Mouse (Mus musculus) forebrain, embryonic 10.5 days (tissue): Measurements from ENCODE around the gene Tmsb15l. TPM values are rescaled to one million over a fixed set of nuclear protein-coding genes. Genes with fewer than 3 reads are reported as not detected.
A peak's percentile ranks its signal among the peaks of the same experiment; 100 is the strongest.
"Not testable (repeated sequence)": the region's sequence is repeated elsewhere in the genome, so short reads cannot be mapped to it uniquely, and the experiment has no call there.

Experiments
- DNase-seq: peaks from one replicate; pipeline ENCODE4 v3.0.0-alpha.2; 2017; ENCODE audit warnings: low spot score; ENCODE audit errors: extremely low spot score
- H3K27ac ChIP-seq: fragments of 300-500 bp; sonication (generic); 2 replicates; pipeline ENCODE4 v1.5.1; 2016; ENCODE audit warnings: mild to moderate bottlenecking
- H3K27me3 ChIP-seq: fragments of 300-500 bp; sonication (generic); 2 replicates; pipeline ENCODE4 v1.6.1; 2016; ENCODE audit warnings: mild to moderate bottlenecking; ENCODE audit not compliant: poor library complexity, severe bottlenecking
- H3K36me3 ChIP-seq: fragments of 300-500 bp; sonication (generic); replicated peaks from 2 replicates; pipeline ENCODE4 v1.6.1; 2016; ENCODE audit warnings: mild to moderate bottlenecking, moderate library complexity
- H3K4me1 ChIP-seq: fragments of 300-500 bp; sonication (generic); 2 replicates; pipeline ENCODE4 v1.6.1; 2016
- H3K4me3 ChIP-seq: fragments of 300-500 bp; sonication (generic); 2 replicates; pipeline ENCODE4 v1.5.1; 2016; ENCODE audit warnings: mild to moderate bottlenecking, moderate library complexity
- H3K9me3 ChIP-seq: fragments of 300-500 bp; sonication (generic); 2 replicates; pipeline ENCODE4 v1.6.1; 2016; ENCODE audit warnings: mild to moderate bottlenecking, moderate library complexity
- WGBS: fragments of 180-500 bp; shearing (Covaris S2); methylation state at CpG from one replicate; pipeline ENCODE4 v1.1.7; 2016; 5-methylcytosine and 5-hydroxymethylcytosine counted together
- polyA plus RNA-seq: library from polyadenylated mRNA; unstranded; fragments of >200 nt; fragmentation: Nextera tagmentation; extraction: Ambion mirVana; gene quantifications from 2 replicates; pipeline ENCODE4 v1.2.1, GENCODE M21; 2016

Tmsb15l gene
- polyA plus RNA-seq, 1 experiment from 2014 or later: 3.2 TPM

DNA sequence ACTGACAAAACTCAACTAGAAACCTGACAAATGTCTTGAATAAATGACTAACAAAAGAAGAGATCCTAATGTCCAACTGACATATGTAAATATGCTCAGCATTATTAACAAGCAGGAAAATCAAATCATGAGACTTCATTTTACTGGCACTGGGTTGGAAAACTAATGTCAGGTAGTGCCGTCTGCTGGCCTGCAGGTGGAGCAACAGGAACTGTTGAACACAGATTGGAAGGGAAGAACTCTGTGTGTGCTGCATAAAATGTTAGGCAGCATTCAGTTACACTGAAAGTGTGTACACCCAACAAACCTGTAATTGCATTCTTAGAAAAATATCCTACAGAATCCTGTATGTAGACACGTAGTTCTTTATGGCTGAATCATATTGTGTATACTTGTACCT, 17.0 kb downstream of the Tmsb15l start:
- H3K36me3 ChIP-seq: no peaks in the 10 kb centered on the region
- no peaks in the 10 kb centered on the region for H3K9me3 ChIP-seq
- H3K4me1 ChIP-seq: no peaks in the 10 kb centered on the region
- no peak for DNase-seq
- no peaks in the 10 kb centered on the region for H3K27me3 ChIP-seq
- H3K4me3 ChIP-seq: no peak overlapping the region
- WGBS: 38% methylated on average over 2 of the region's 2 CpGs
- H3K27ac ChIP-seq: no peak overlapping the region

DNA sequence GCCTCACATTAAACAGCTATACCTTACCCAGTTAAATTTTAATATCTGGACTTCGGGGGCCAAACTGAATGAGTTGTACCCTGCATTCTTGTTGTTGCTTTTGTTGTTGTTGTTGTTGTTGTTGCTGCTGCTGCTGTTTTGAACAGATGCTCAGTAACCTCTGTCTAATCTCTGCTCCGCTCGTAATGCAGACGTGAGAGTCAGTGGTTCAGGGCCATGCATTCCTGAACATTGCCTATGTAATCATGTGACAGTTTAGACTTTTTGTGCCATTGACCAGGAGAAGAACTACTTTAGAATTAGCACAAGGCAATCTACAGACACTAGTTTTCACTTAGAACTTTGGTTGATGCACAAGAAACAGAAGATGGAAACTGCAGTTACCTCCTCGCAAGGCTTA, 18.4 kb downstream of the Tmsb15l start:
- not testable (repeated sequence) for H3K27ac ChIP-seq, DNase-seq, H3K27me3 ChIP-seq, H3K36me3 ChIP-seq, H3K9me3 ChIP-seq, H3K4me1 ChIP-seq
- 58% methylated on average over 5 of the region's 5 CpGs for WGBS
- peak overlapping the region; percentile 46 for H3K4me3 ChIP-seq

DNA sequence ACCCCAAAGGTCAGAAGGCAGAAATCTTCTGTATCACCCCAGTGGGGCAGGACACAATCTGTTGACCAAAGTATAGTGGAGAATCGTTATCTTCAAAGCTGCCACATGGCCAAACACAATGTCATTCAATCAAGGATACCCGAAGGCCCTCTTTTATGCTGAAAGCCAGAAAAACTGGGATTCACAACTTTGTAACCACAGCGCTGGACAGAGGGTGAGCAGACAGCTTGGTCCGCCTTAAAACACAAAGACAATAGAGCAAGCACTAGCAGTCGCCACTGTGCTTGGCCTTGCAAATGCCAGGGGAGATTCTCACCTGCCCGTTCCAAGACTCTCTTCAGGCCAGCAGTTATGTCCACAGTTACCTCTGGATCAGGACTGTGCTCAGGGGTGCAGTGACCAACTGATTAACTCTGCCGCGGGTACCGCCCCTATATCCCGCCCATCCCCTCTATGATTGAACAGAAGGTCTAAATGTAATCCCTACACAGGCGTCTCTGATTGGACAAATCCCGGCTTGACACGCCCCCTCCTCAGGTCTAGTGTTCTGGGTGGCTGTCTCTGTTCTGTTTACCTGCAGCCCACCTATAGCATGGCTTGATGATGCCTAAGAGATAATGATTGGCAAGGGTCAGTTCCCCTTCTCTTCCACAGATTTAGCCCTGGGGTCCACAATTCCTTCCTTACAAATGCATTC, 18.9 kb downstream of the Tmsb15l start:
- not testable (repeated sequence) for H3K36me3 ChIP-seq, H3K27ac ChIP-seq, H3K27me3 ChIP-seq, H3K9me3 ChIP-seq, H3K4me1 ChIP-seq
- WGBS: 24% methylated on average over 13 of the region's 13 CpGs
- peak overlapping the region; percentile 46 for H3K4me3 ChIP-seq
- peak; percentile 61 for DNase-seq

DNA sequence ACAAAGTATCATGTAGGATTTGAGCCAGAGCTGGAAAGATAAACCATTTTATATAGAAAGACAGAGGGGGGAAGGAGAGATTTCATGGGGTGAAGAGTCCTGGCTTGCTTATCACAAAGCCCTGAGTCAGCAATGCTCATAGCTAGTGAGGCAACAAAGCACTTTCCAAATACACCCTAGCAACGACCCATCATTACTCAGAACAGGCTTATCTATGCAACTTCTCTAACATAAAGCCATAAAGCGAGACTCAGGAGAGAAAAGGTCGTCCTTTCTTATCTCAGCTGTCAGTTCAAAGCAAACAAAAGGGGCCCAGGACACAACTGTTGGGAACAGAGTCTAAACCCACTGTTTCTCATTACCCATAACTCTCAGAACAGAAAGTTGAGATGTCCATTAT, 38.7 kb downstream of the Tmsb15l start:
- Histone ChIP-seq H3K4me1 (no peaks in the 10 kb centered on the region), H3K27me3 (no peaks in the 10 kb centered on the region), H3K27ac (no peak overlapping the region), H3K4me3 (no peak overlapping the region), H3K9me3 (no peaks in the 10 kb centered on the region), H3K36me3 (no peaks in the 10 kb centered on the region)
- WGBS: 70% methylated on average over 3 of the region's 3 CpGs
- no peak for DNase-seq

DNA sequence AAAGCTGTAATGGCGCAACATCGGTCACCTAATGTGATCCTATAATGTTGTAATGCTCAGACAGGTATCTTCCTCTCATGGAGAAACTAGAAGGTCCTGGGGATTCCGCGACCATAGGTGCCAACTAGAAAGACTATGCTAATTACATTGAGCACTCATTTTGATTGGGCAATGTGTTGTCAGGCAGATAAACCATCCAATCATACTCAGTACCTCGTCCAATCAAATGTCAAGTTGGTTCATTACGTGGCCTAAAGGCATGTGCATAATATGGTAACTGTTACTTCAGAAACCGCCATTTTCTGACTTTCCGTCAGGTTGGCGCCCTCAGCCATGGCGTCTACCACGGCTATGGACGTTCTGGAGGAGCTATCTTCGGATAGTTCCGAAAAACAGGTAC, 49.6 kb downstream of the Tmsb15l start, which contains the start of gene H2bfm:
Gene H2bfm (plus strand): TSS at position 295 of the 400 bp plus-strand sequence.
- no peaks in the 10 kb centered on the region for H3K27me3 ChIP-seq
- no peak within 1 kb of the TSS for H3K4me3 ChIP-seq
- WGBS: 93% methylated on average over 14 of the region's 14 CpGs
- H3K9me3 ChIP-seq: peaks cover 10% of the 10 kb centered on the region
- DNase-seq: no peak
- H3K4me1 ChIP-seq: no peaks in the 10 kb centered on the region
- no peak within 1 kb of the TSS for H3K27ac ChIP-seq
- no peaks in the 10 kb centered on the region for H3K36me3 ChIP-seq

DNA sequence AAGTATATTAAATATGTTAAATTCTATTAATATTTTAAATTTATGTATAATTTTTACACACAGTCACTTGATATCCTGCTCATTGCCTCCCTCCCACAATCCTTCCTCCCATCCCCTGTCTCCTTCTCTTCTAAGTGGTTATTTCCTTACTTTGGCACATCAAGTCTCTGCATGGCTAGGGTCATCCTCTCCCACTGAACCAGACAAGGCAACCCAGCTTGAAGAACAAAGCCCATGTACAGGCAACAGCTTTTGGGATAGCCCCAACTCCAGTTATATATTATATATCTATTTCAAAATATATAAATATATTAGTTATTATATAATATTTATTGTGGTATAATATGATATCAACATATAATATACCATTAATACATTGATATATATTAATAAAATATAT, 50.8 kb downstream of the Tmsb15l start:
- no peak overlapping the region for H3K4me3 ChIP-seq
- no peaks in the 10 kb centered on the region for H3K4me1 ChIP-seq
- H3K9me3 ChIP-seq: peaks cover 10% of the 10 kb centered on the region
- no peak overlapping the region for H3K27ac ChIP-seq
- no peaks in the 10 kb centered on the region for H3K36me3 ChIP-seq
- no peak for DNase-seq
- no peaks in the 10 kb centered on the region for H3K27me3 ChIP-seq

Other genes starting within 250 kb of the Tmsb15l start
- 557 and 569 TPM in 2 replicates for gene Morf4l2, start 233.2 kb downstream of the Tmsb15l start, polyA plus RNA-seq
- 0.12 and 0.16 TPM in 2 replicates for gene Glra4, start 196.7 kb downstream of the Tmsb15l start, polyA plus RNA-seq
- 4.5 TPM in 2 replicates for gene Plp1, start 154.2 kb downstream of the Tmsb15l start, polyA plus RNA-seq
- gene Rab9b, start 108.1 kb downstream of the Tmsb15l start, polyA plus RNA-seq: 0.34 and 0.63 TPM in 2 replicates
- not detected in 2 replicates for gene H2bfm, start 49.5 kb downstream of the Tmsb15l start, polyA plus RNA-seq
- 39.9 and 42.3 TPM in 2 replicates for gene Tmsb15b2, start 1.4 kb downstream of the Tmsb15l start, polyA plus RNA-seq
- gene Tmsb15b1, start within 50 bp of the Tmsb15l start, polyA plus RNA-seq: 16.3 and 17.4 TPM in 2 replicates
- gene Zcchc18, start 16.3 kb upstream of the Tmsb15l start, polyA plus RNA-seq: 53.7 and 62.2 TPM in 2 replicates
- gene Slc25a53, start 61.4 kb upstream of the Tmsb15l start, polyA plus RNA-seq: 11.1 and 12.3 TPM in 2 replicates
- gene Fam199x, start 72.7 kb upstream of the Tmsb15l start, polyA plus RNA-seq: 15.5 and 17.2 TPM in 2 replicates
- not detected in 2 replicates for gene Esx1, start 145.2 kb upstream of the Tmsb15l start, polyA plus RNA-seq